Mouse (Mus musculus): Measurements from ENCODE around the gene Grk2.

The Grk2 gene

GRCm38 (mm10) chr19:4306190-4306577, at the start of gene Grk2:
Grk2 (minus strand) TSS chr19:4306222.
- peak; percentile 62 for DNase-seq (ENCODE audit: low read depth)

GRCm38 (mm10) chr19:4349455-4349854, 43.4 kb upstream of the Grk2 start:
- DNase-seq (ENCODE audit: low read depth) = no peak

- DNase-seq (ENCODE audit: low read depth) = no peak
These were observed 40.5 kb upstream of the Grk2 start for GRCm38 (mm10) chr19:4346479-4346878.

- DNase-seq (ENCODE audit: low read depth) = peak; percentile 88
These were observed 32.1 kb upstream of the Grk2 start for GRCm38 (mm10) chr19:4338162-4338561.

- DNase-seq (ENCODE audit: low read depth) = peak; percentile 97
These were observed 27.8 kb upstream of the Grk2 start for GRCm38 (mm10) chr19:4333791-4334190.

GRCm38 (mm10) chr19:4333100-4333775, 27.2 kb upstream of the Grk2 start:
- peak; percentile 52 for DNase-seq (ENCODE audit: low read depth)

- peak; percentile 80 for DNase-seq (ENCODE audit: low read depth)
These were observed 26.6 kb upstream of the Grk2 start for GRCm38 (mm10) chr19:4332653-4333052.

GRCm38 (mm10) chr19:4331273-4331672, 25.3 kb upstream of the Grk2 start:
- DNase-seq (ENCODE audit: low read depth) = no peak

- no peak for DNase-seq (ENCODE audit: low read depth)
These were observed 24.6 kb upstream of the Grk2 start for GRCm38 (mm10) chr19:4330603-4331002.

- no peak for DNase-seq (ENCODE audit: low read depth)
These were observed 22.8 kb upstream of the Grk2 start for GRCm38 (mm10) chr19:4328737-4329304.

- no peak for DNase-seq (ENCODE audit: low read depth)
These were observed 20.9 kb upstream of the Grk2 start for GRCm38 (mm10) chr19:4326881-4327280.

- DNase-seq (ENCODE audit: low read depth) = no peak
These were observed 20.1 kb upstream of the Grk2 start for GRCm38 (mm10) chr19:4326106-4326505.

- DNase-seq (ENCODE audit: low read depth) = peak; percentile 62
These were observed 16.1 kb upstream of the Grk2 start for GRCm38 (mm10) chr19:4322134-4322533.

GRCm38 (mm10) chr19:4321622-4322021, 15.6 kb upstream of the Grk2 start:
- DNase-seq (ENCODE audit: low read depth) = peak; percentile 27

- DNase-seq (ENCODE audit: low read depth) = no peak
These were observed 13.2 kb upstream of the Grk2 start for GRCm38 (mm10) chr19:4319272-4319671.

- DNase-seq (ENCODE audit: low read depth) = no peak
These were observed 11.2 kb upstream of the Grk2 start for GRCm38 (mm10) chr19:4317181-4317580.

GRCm38 (mm10) chr19:4315223-4315944, 9.4 kb upstream of the Grk2 start:
- peak; percentile 67 for DNase-seq (ENCODE audit: low read depth)

- peak; percentile 89 for DNase-seq (ENCODE audit: low read depth)
These were observed 3.8 kb upstream of the Grk2 start for GRCm38 (mm10) chr19:4309776-4310185.

GRCm38 (mm10) chr19:4309302-4309701, 3.3 kb upstream of the Grk2 start:
- no peak for DNase-seq (ENCODE audit: low read depth)

GRCm38 (mm10) chr19:4305491-4306189, 382 bp downstream of the Grk2 start:
- DNase-seq (ENCODE audit: low read depth) = peak; percentile 57

GRCm38 (mm10) chr19:4304871-4305321, 1.1 kb downstream of the Grk2 start:
- peak; percentile 57 for DNase-seq (ENCODE audit: low read depth)

- DNase-seq (ENCODE audit: low read depth) = peak; percentile 77
These were observed 1.7 kb downstream of the Grk2 start for GRCm38 (mm10) chr19:4304251-4304821.

Measured in 416B (cell line).